Mouse (Mus musculus) MEL (cell line): ENCODE results near the gene Ppp2r3c. TPM values are rescaled to one million over a fixed set of nuclear protein-coding genes. Genes with fewer than 3 reads are reported as not detected.

Source experiments
- DNase-seq: peaks from one replicate; pipeline ENCODE4 v3.0.0; 2011; ENCODE audit warnings: low read depth, low spot score
- H3K27ac ChIP-seq: 2 replicates; pipeline ENCODE4 v1.5.1; 2012; ENCODE audit warnings: low read depth, mild to moderate bottlenecking, control low read depth, low read length, moderate library complexity; ENCODE audit not compliant: control insufficient read depth
- H3K27me3 ChIP-seq, 2 experiments: fragments of 150-350 bp in 1 of 2; sonication (generic) in 1 of 2; 2 replicates each; pipeline ENCODE4 v1.6.1; 2012; ENCODE audit warnings: low read length in 2 of 2, mild to moderate bottlenecking in 2 of 2, improper control_type of control experiment in 1 of 2, moderate library complexity in 1 of 2; ENCODE audit not compliant: insufficient read depth in 2 of 2, control insufficient read depth in 1 of 2
- H3K36me3 ChIP-seq, 2 experiments: 2 replicates each; pipeline ENCODE4 v1.6.1; 2012 to 2014; ENCODE audit warnings: low read length in 2 of 2, improper control_type of control experiment in 1 of 2, inconsistent platforms in 1 of 2, mild to moderate bottlenecking in 1 of 2; ENCODE audit not compliant: insufficient read depth in 2 of 2, control insufficient read depth in 1 of 2
- H3K4me1 ChIP-seq, 2 experiments: fragments of 150-350 bp in 1 of 2; sonication (generic) in 1 of 2; 2 replicates each; pipeline ENCODE4 v1.6.1; 2012; ENCODE audit warnings: low read length in 2 of 2, improper control_type of control experiment in 1 of 2, mild to moderate bottlenecking in 1 of 2; ENCODE audit not compliant: insufficient read depth in 2 of 2, control insufficient read depth in 1 of 2
- H3K4me3 ChIP-seq, 2 experiments: fragments of 150-350 bp in 1 of 2; sonication (generic) in 1 of 2; 2 replicates each; pipeline ENCODE4 v1.5.1; 2012; ENCODE audit warnings: low read depth in 2 of 2, low read length in 2 of 2, mild to moderate bottlenecking in 2 of 2, moderate library complexity in 2 of 2, control low read depth in 1 of 2, improper control_type of control experiment in 1 of 2; ENCODE audit not compliant: control insufficient read depth in 1 of 2, insufficient read depth in 1 of 2
- H3K79me2 ChIP-seq: 2 replicates; pipeline ENCODE4 v1.6.1; 2012; ENCODE audit warnings: mild to moderate bottlenecking, low read length, moderate library complexity; ENCODE audit not compliant: control insufficient read depth, poor library complexity, insufficient read depth
- H3K9ac ChIP-seq: 2 replicates; pipeline ENCODE4 v1.6.1; 2012; ENCODE audit warnings: low read depth, mild to moderate bottlenecking, control low read depth, low read length, moderate library complexity; ENCODE audit not compliant: control insufficient read depth, poor library complexity, severe bottlenecking
- H3K9me3 ChIP-seq: fragments of 150-350 bp; sonication (generic); replicated peaks from 2 replicates; pipeline ENCODE4 v1.6.1; 2012; ENCODE audit warnings: mild to moderate bottlenecking, low read length, improper control_type of control experiment, moderate library complexity; ENCODE audit not compliant: insufficient read depth
- BHLHE40 ChIP-seq: IDR thresholded peaks from 2 replicates; pipeline ENCODE4 v1.6.1; 2012; ENCODE audit warnings: low read depth, mild to moderate bottlenecking, inconsistent platforms, low read length, improper control_type of control experiment, borderline replicate concordance
- CHD1 ChIP-seq: IDR thresholded peaks from 2 replicates; pipeline ENCODE4 v1.6.1; 2012; ENCODE audit warnings: low read depth, mild to moderate bottlenecking, inconsistent platforms, low read length, improper control_type of control experiment
- CHD2 ChIP-seq: IDR thresholded peaks from 2 replicates; pipeline ENCODE4 v1.6.1; 2011; ENCODE audit warnings: low read length, improper control_type of control experiment
- CTCF ChIP-seq, 3 experiments: IDR thresholded peaks in 2 of 3; conservative IDR thresholded peaks in 1 of 3; 2 replicates each; pipeline ENCODE4 v1.5.1; 2011 to 2012; ENCODE audit warnings: low read length in 3 of 3, low read depth in 2 of 3, mild to moderate bottlenecking in 2 of 3, improper control_type of control experiment in 1 of 3, inconsistent platforms in 1 of 3, mixed read lengths in 1 of 3, moderate library complexity in 1 of 3; ENCODE audit not compliant: control insufficient read depth in 1 of 3, insufficient read depth in 1 of 3, poor library complexity in 1 of 3, severe bottlenecking in 1 of 3
- E2F4 ChIP-seq: IDR thresholded peaks from 2 replicates; pipeline ENCODE4 v1.6.1; 2011; ENCODE audit warnings: low read depth, low read length, improper control_type of control experiment, borderline replicate concordance
- ELF1 ChIP-seq: IDR thresholded peaks from 2 replicates; pipeline ENCODE4 v1.6.1; 2014; ENCODE audit warnings: low read depth, mild to moderate bottlenecking, inconsistent platforms, low read length, improper control_type of control experiment, moderate library complexity
- EP300 ChIP-seq, 2 experiments: IDR thresholded peaks; 2 replicates each; pipeline ENCODE4 v1.6.1; 2011; ENCODE audit warnings: improper control_type of control experiment in 2 of 2, low read length in 2 of 2, low read depth in 1 of 2, mild to moderate bottlenecking in 1 of 2
- ETS1 ChIP-seq: IDR thresholded peaks from 2 replicates; pipeline ENCODE4 v1.6.1; 2012; ENCODE audit warnings: low read depth, mild to moderate bottlenecking, inconsistent platforms, low read length, improper control_type of control experiment, moderate library complexity
- GABPA ChIP-seq: IDR thresholded peaks from 2 replicates; pipeline ENCODE4 v1.6.1; 2012; ENCODE audit warnings: low read depth, mild to moderate bottlenecking, inconsistent platforms, low read length, improper control_type of control experiment, moderate library complexity
- GATA1 ChIP-seq: IDR thresholded peaks from 2 replicates; pipeline ENCODE4 v1.6.1; 2011; ENCODE audit warnings: low read depth, low read length, improper control_type of control experiment
- JUND ChIP-seq: IDR thresholded peaks from 2 replicates; pipeline ENCODE4 v1.6.1; 2011; ENCODE audit warnings: low read depth, mild to moderate bottlenecking, improper control_type of control experiment, low read length
- KAT2A ChIP-seq: conservative IDR thresholded peaks from 2 replicates; pipeline ENCODE4 v1.6.1; 2012; ENCODE audit warnings: low read depth, low read length, improper control_type of control experiment, inconsistent platforms
- MAX ChIP-seq: IDR thresholded peaks from 2 replicates; pipeline ENCODE4 v1.6.1; 2011; ENCODE audit warnings: low read length, improper control_type of control experiment
- MAZ ChIP-seq: IDR thresholded peaks from 2 replicates; pipeline ENCODE4 v1.6.1; 2012; ENCODE audit warnings: low read depth, mild to moderate bottlenecking, inconsistent platforms, low read length, improper control_type of control experiment
- MYB ChIP-seq: IDR thresholded peaks from 2 replicates; pipeline ENCODE4 v1.6.1; 2011; ENCODE audit warnings: mild to moderate bottlenecking, low read depth, low read length, improper control_type of control experiment
- MYC ChIP-seq: IDR thresholded peaks from 2 replicates; pipeline ENCODE4 v1.6.1; 2011; ENCODE audit warnings: low read depth, mild to moderate bottlenecking, low read length, improper control_type of control experiment, moderate library complexity
- NELFE ChIP-seq: IDR thresholded peaks from 2 replicates; pipeline ENCODE4 v1.6.1; 2011; ENCODE audit warnings: low read depth, low read length, improper control_type of control experiment
- NRF1 ChIP-seq: IDR thresholded peaks from 2 replicates; pipeline ENCODE4 v1.6.1; 2014; ENCODE audit warnings: low read depth, mild to moderate bottlenecking, inconsistent platforms, low read length, improper control_type of control experiment, moderate library complexity; ENCODE audit not compliant: poor library complexity, insufficient read depth, severe bottlenecking
- POLR2A ChIP-seq, 2 experiments: IDR thresholded peaks; 2 replicates each; pipeline ENCODE4 v1.6.1; 2011 to 2012; ENCODE audit warnings: low read length in 2 of 2, mild to moderate bottlenecking in 2 of 2, control low read depth in 1 of 2, improper control_type of control experiment in 1 of 2, low read depth in 1 of 2, moderate library complexity in 1 of 2; ENCODE audit not compliant: control insufficient read depth in 1 of 2, insufficient read depth in 1 of 2, poor library complexity in 1 of 2
- POLR2AphosphoS2 ChIP-seq: IDR thresholded peaks from 2 replicates; pipeline ENCODE4 v1.6.1; 2011; ENCODE audit warnings: low read length, improper control_type of control experiment
- POLR2AphosphoS5 ChIP-seq: IDR thresholded peaks from 2 replicates; pipeline ENCODE4 v1.6.1; 2012; ENCODE audit warnings: low read depth, borderline replicate concordance, mild to moderate bottlenecking, inconsistent platforms, low read length, moderate library complexity, mixed read lengths
- RCOR1 ChIP-seq: IDR thresholded peaks from 2 replicates; pipeline ENCODE4 v1.6.1; 2012; ENCODE audit warnings: low read depth, mild to moderate bottlenecking, inconsistent platforms, low read length, improper control_type of control experiment
- SIN3A ChIP-seq: IDR thresholded peaks from 2 replicates; pipeline ENCODE4 v1.6.1; 2012; ENCODE audit warnings: low read length, improper control_type of control experiment, inconsistent platforms
- SMC3 ChIP-seq: IDR thresholded peaks from 2 replicates; pipeline ENCODE4 v1.6.1; 2011; ENCODE audit warnings: low read depth, low read length, improper control_type of control experiment
- TBP ChIP-seq: IDR thresholded peaks from 2 replicates; pipeline ENCODE4 v1.8.0; 2011; ENCODE audit warnings: low read depth, low read length, improper control_type of control experiment
- TCF12 ChIP-seq: IDR thresholded peaks from 2 replicates; pipeline ENCODE4 v1.6.1; 2014; ENCODE audit warnings: low read depth, mild to moderate bottlenecking, inconsistent platforms, low read length, improper control_type of control experiment, moderate library complexity
- UBTF ChIP-seq: IDR thresholded peaks from 2 replicates; pipeline ENCODE4 v1.6.1; 2012; ENCODE audit warnings: low read depth, mild to moderate bottlenecking, inconsistent platforms, low read length, improper control_type of control experiment, moderate library complexity, borderline replicate concordance; ENCODE audit not compliant: insufficient read depth
- USF1 ChIP-seq: IDR thresholded peaks from 2 replicates; pipeline ENCODE4 v1.6.1; 2014; ENCODE audit warnings: low read depth, mild to moderate bottlenecking, inconsistent platforms, low read length, improper control_type of control experiment, moderate library complexity
- ZC3H11A ChIP-seq: IDR thresholded peaks from 2 replicates; pipeline ENCODE4 v1.6.1; 2012; ENCODE audit warnings: low read depth, mild to moderate bottlenecking, inconsistent platforms, low read length, improper control_type of control experiment
- ZKSCAN1 ChIP-seq: IDR thresholded peaks from 2 replicates; pipeline ENCODE4 v1.6.1; 2012; ENCODE audit warnings: low read depth, mild to moderate bottlenecking, inconsistent platforms, low read length, improper control_type of control experiment, moderate library complexity
- ZMIZ1 ChIP-seq: IDR thresholded peaks from 2 replicates; pipeline ENCODE4 v1.6.1; 2012; ENCODE audit warnings: low read depth, mild to moderate bottlenecking, inconsistent platforms, low read length, improper control_type of control experiment, moderate library complexity
- polyA plus RNA-seq, 2 experiments: library from polyadenylated mRNA; stranded (reverse) in 1 of 2; unstranded in 1 of 2; fragments of >175 nt in 1 of 2; fragments of >200 nt in 1 of 2; gene quantifications; 2 replicates each; pipeline versions ENCODE4 v1.2.1 to v1.2.4; 2012; ENCODE audit warnings: low replicate concordance in 2 of 2, low read depth in 1 of 2; ENCODE audit not compliant: insufficient read length in 2 of 2, insufficient read depth in 1 of 2, missing spikeins in 1 of 2
- total RNA-seq: library from RNA; depleted of rRNA; stranded (reverse); fragments of 300-350 nt; gene quantifications from 2 replicates; pipeline ENCODE4 v1.2.3, GENCODE M21; 2012

The Ppp2r3c gene
- total and polyA plus RNA-seq, 3 experiments = 12.3 to 12.6 TPM; not detected in 1

DNA sequence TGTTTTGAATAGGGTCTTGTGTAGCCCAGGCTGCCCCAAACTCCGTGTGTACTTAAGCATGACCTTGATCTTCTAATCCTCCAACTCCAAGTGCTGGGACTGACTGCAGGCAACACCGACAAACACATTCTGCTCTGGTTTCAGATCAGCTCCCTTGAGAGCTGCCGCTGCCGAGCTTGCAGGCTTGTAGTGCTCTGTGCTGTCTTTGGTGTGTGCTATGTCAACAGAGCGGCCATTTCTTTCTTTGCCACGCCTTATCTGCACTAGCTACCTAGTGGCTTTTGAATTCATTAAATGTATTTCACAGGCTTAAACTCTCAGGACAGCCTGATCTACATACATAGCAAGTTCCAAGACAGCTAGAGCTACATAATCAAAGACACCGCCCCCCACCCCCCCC, 30.9 kb upstream of the Ppp2r3c start:
- H3K9me3 ChIP-seq = no peaks in the 10 kb centered on the region
- H3K4me3 ChIP-seq = no peak overlapping the region
- no peaks in the 10 kb centered on the region for H3K79me2 ChIP-seq
- TF ChIP-seq UBTF (no peak), CTCF (IDR thresholded peaks at IDR 0.05 in 2 of 3, conservative IDR thresholded peaks at IDR 0.05 in 1 of 3; ENCODE audit: control insufficient read depth in 1 of 3, insufficient read depth in 1 of 3, low read depth in 2 of 3, low read length in 3 of 3, poor library complexity in 1 of 3, severe bottlenecking in 1 of 3) (no peak), POLR2A (IDR thresholded peaks at IDR 0.05; ENCODE audit: control insufficient read depth in 1 of 2, insufficient read depth in 1 of 2, low read depth in 1 of 2, low read length in 2 of 2, poor library complexity in 1 of 2) (no peak), ELF1 (no peak), ZKSCAN1 (no peak), GATA1 (no peak), MYB (no peak), CHD1 (no peak)
- DNase-seq = no peak
- no peaks in the 10 kb centered on the region for H3K27me3 ChIP-seq
- H3K4me1 ChIP-seq = peaks cover 15 to 16% of the 10 kb centered on the region in 2 experiments
- no peak overlapping the region for H3K27ac ChIP-seq
- peaks cover 4 to 19% of the 10 kb centered on the region in 2 experiments; a peak in 3 of 4 replicates for H3K36me3 ChIP-seq
- no peak overlapping the region for H3K9ac ChIP-seq

DNA sequence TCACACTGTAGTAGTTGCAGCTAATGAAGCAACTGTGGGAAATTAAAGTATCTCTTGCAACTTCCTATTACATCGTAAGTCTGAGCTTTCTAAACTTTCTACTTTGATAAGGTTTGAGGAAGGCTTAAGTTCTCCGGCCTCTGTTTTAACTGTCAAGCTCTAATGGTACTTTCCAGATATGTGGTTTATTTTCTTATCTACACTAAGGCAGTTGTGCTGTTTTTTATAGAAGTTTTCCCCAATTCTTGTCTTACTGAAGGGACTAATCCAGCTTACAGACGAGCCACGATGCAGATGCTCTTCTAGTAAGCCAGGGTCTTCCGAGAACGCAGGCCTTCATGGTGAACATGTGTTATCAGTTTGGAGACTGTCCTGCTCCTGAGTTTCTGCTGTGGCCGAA, 26.6 kb upstream of the Ppp2r3c start:
- H3K27ac ChIP-seq = peak overlapping the region; percentile 98
- no peaks in the 10 kb centered on the region for H3K9me3 ChIP-seq
- H3K9ac ChIP-seq = peak overlapping the region; percentile 3; the same call in 1 of the 2 replicates
- DNase-seq = peak; percentile 90
- no peaks in the 10 kb centered on the region for H3K27me3 ChIP-seq
- H3K79me2 ChIP-seq = no peaks in the 10 kb centered on the region
- peak overlapping the region; percentile 0 to 13; a peak in 2 of 4 replicates for H3K4me3 ChIP-seq
- peaks cover 4 to 42% of the 10 kb centered on the region in 2 experiments; a peak in 3 of 4 replicates for H3K36me3 ChIP-seq
- peaks cover 30 to 40% of the 10 kb centered on the region in 2 experiments for H3K4me1 ChIP-seq
- peak; percentile 97 for TF ChIP-seq ETS1
- peak; percentile 45; the same call in 1 of the 2 replicates for TF ChIP-seq TBP
- TF ChIP-seq ZMIZ1 = no peak; the same call in 1 of the 2 replicates
- no peak for TF ChIP-seq UBTF
- no peak; the same call in 1 of the 2 replicates for TF ChIP-seq E2F4
- TF ChIP-seq MYC = peak; percentile 87
- no peak for TF ChIP-seq SMC3
- no peak for TF ChIP-seq POLR2AphosphoS2
- TF ChIP-seq MAX = peak; percentile 63; the same call in 1 of the 2 replicates
- TF ChIP-seq POLR2AphosphoS5 = no peak
- peak; percentile 97 for TF ChIP-seq TCF12
- no peak for TF ChIP-seq ZKSCAN1
- peak; percentile 94 for TF ChIP-seq SIN3A
- peak; percentile 70 for TF ChIP-seq BHLHE40
- TF ChIP-seq JUND = peak; percentile 60; the same call in 1 of the 2 replicates
- TF ChIP-seq RCOR1 = peak; percentile 96
- TF ChIP-seq NRF1 = no peak
- TF ChIP-seq ZC3H11A = no peak
- peak; percentile 37; the same call in 1 of the 2 replicates for TF ChIP-seq CHD1
- no peak for TF ChIP-seq GABPA
- TF ChIP-seq USF1 = no peak
- no peak for TF ChIP-seq CHD2
- no peak for TF ChIP-seq NELFE
- peak; percentile 49 for TF ChIP-seq KAT2A
- TF ChIP-seq EP300 (IDR thresholded peaks at IDR 0.05; ENCODE audit: low read depth in 1 of 2, low read length in 2 of 2) = peak; percentile 100
- TF ChIP-seq MAZ = peak; percentile 38; the same call in 1 of the 2 replicates
- peak; percentile 98 for TF ChIP-seq GATA1
